Mouse (Mus musculus) olfactory bulb, adult 2 months (tissue): Measurements from ENCODE around the gene Kmt2a.

Source experiments
- CTCF ChIP-seq: fragments of 200-500 bp; IDR thresholded peaks from 2 replicates; pipeline ENCODE4 v1.5.1; 2012; ENCODE audit warnings: low read depth, mild to moderate bottlenecking, low read length, moderate library complexity; ENCODE audit not compliant: insufficient read depth
- POLR2A ChIP-seq: fragments of 200-500 bp; IDR thresholded peaks from 2 replicates; pipeline ENCODE4 v1.6.1; 2012; ENCODE audit warnings: mild to moderate bottlenecking, low read depth, low read length, moderate library complexity; ENCODE audit not compliant: insufficient read depth

DNA sequence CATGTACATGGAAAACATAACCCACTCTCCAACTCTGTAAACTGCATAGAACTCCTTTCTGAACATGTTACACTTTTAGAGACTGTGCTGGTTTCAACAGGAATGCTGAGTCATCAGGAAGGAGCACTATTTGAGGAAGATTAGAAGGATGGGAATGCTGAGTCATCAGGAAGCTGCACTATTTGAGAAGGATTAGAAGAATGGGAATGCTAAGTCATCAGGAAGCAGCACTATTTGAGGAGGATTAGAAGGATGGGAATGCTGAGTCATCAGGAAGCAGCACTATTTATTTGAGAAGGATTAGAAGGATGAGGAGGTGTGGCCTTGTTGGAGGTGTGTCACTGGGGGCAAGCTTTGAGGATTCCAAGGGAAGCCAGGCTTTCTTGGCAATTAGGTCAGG lies 20.0 kb downstream of the Kmt2a start:
- TF ChIP-seq CTCF (no peak), POLR2A (no peak)
